Mouse (Mus musculus) layer of hippocampus, postnatal 10 days (tissue): ENCODE measurements around the gene Hcar2. TPM values are rescaled to one million over a fixed set of nuclear protein-coding genes. Genes with fewer than 3 reads are reported as not detected.

Experiments
- total RNA-seq, 2 experiments: library from RNA; stranded (reverse); gene quantifications; 2 replicates each; pipeline ENCODE4 v1.2.3; 2021

Gene Hcar2
- total RNA-seq, 2 experiments from 2014 or later: not detected

Other genes with a start within 250 kb of the Hcar2 start
- gene Clip1, start 180.9 kb downstream of the Hcar2 start, total RNA-seq: 100 to 1,000 TPM; 119 to 121 TPM
- 10 to 100 TPM; 50.5 to 50.7 TPM for gene Zcchc8, start 144.4 kb downstream of the Hcar2 start, total RNA-seq
- gene Rsrc2, start 116.1 kb downstream of the Hcar2 start, total RNA-seq: 10 to 100 TPM; 97.3 to 98.7 TPM
- 1 to 10 TPM; 4.5 to 4.9 TPM for gene Kntc1, start 115.8 kb downstream of the Hcar2 start, total RNA-seq
- under 1 TPM; 0.66 to 0.85 TPM for gene Hcar1, start 14.5 kb upstream of the Hcar2 start, total RNA-seq
- 10 to 100 TPM; 70.7 to 76.0 TPM for gene Denr, start 41.7 kb upstream of the Hcar2 start, total RNA-seq
- 1 to 10 TPM; 1.3 to 1.6 TPM for gene Gm43518, start 61.9 kb upstream of the Hcar2 start, total RNA-seq
- 1 to 10 TPM; 2.9 to 3.3 TPM for gene Ccdc62, start 65.2 kb upstream of the Hcar2 start, total RNA-seq
- gene Hip1r, start 108.1 kb upstream of the Hcar2 start, total RNA-seq: 10 to 100 TPM; 63.7 to 70.1 TPM
- gene Vps37b, start 166.8 kb upstream of the Hcar2 start, total RNA-seq: 10 to 100 TPM; 38.4 to 41.6 TPM
- gene Abcb9, start 230.3 kb upstream of the Hcar2 start, total RNA-seq: 10 to 100 TPM; 30.6 to 32.0 TPM
- gene Ogfod2, start 246.8 kb upstream of the Hcar2 start, total RNA-seq: 10 to 100 TPM; 30.8 to 37.0 TPM